Mouse (Mus musculus) stomach, embryonic 16.5 days (tissue): ENCODE results near the gene Fbxo31. TPM values are rescaled to one million over a fixed set of nuclear protein-coding genes. Genes with fewer than 3 reads are reported as not detected.

Experiments
- ATAC-seq: fragments of 200-750 bp; cut with Nextera tagmentation; 2 replicates; pipeline ENCODE4 v1.8.0; 2017; ENCODE audit warnings: moderate number of reproducible peaks, moderate TSS enrichment; ENCODE audit not compliant: insufficient read depth, low FRiP score
- H3K27ac ChIP-seq: fragments of 300-500 bp; sonication (generic); 2 replicates; pipeline ENCODE4 v1.5.1; 2014; ENCODE audit warnings: low read length
- H3K27me3 ChIP-seq: fragments of 300-500 bp; sonication (generic); 2 replicates; pipeline ENCODE4 v1.6.1; 2014; ENCODE audit warnings: low read length, control low read depth, mixed read lengths; ENCODE audit not compliant: control insufficient read depth, insufficient read depth
- H3K36me3 ChIP-seq: fragments of 300-500 bp; sonication (generic); 2 replicates; pipeline ENCODE4 v1.6.1; 2014; ENCODE audit warnings: low read length; ENCODE audit not compliant: control insufficient read depth, insufficient read depth
- H3K4me1 ChIP-seq: fragments of 300-500 bp; sonication (generic); 2 replicates; pipeline ENCODE4 v1.6.1; 2014; ENCODE audit warnings: low read length, control low read depth, mixed read lengths; ENCODE audit not compliant: control insufficient read depth, insufficient read depth
- H3K4me2 ChIP-seq: fragments of 300-500 bp; sonication (generic); 2 replicates; pipeline ENCODE4 v1.6.1; 2014; ENCODE audit warnings: low read depth, low read length, mixed read lengths
- H3K4me3 ChIP-seq: fragments of 300-500 bp; sonication (generic); replicated peaks from 2 replicates; pipeline ENCODE4 v1.5.1; 2014; ENCODE audit warnings: mild to moderate bottlenecking, low read length
- H3K9ac ChIP-seq: fragments of 300-500 bp; sonication (generic); 2 replicates; pipeline ENCODE4 v1.6.1; 2014; ENCODE audit warnings: low read length
- H3K9me3 ChIP-seq: fragments of 300-500 bp; sonication (generic); replicated peaks from 2 replicates; pipeline ENCODE4 v1.6.1; 2016; ENCODE audit warnings: low read length, control low read depth; ENCODE audit not compliant: control insufficient read depth
- WGBS: fragments of 180-500 bp; shearing (Covaris S2); extraction: QIAGEN DNeasy Blood & Tissue Kit; methylation state at CpG from one replicate; pipeline ENCODE4 v1.1.7; 2014; 5-methylcytosine and 5-hydroxymethylcytosine counted together
- polyA plus RNA-seq: library from polyadenylated mRNA; unstranded; fragments of >200 nt; fragmentation: Nextera tagmentation; extraction: Ambion mirVana; gene quantifications from 2 replicates; pipeline ENCODE4 v1.2.1, GENCODE M21; 2015

Gene Fbxo31
- 11.4 and 14.0 TPM in 2 replicates for polyA plus RNA-seq

- Histone ChIP-seq H3K4me3 (peak within 1 kb of the TSS; percentile 97), H3K4me1 (peaks cover 27% of the 10 kb centered on the region; the same call in 1 of the 2 replicates), H3K27ac (peak within 1 kb of the TSS; percentile 46), H3K4me2 (peak within 1 kb of the TSS; percentile 90), H3K9me3 (no peaks in the 10 kb centered on the region), H3K9ac (peak within 1 kb of the TSS; percentile 92), H3K27me3 (no peaks in the 10 kb centered on the region), H3K36me3 (no peaks in the 10 kb centered on the region)
- peak; percentile 94 for ATAC-seq
- WGBS: 2% methylated on average over 63 of the region's 63 CpGs
These were observed at the start of gene Fbxo31 for GRCm38 (mm10) chr8:121578676-121579451. Fbxo31 (minus strand) TSS chr8:121578806.

- no peak for ATAC-seq
- Histone ChIP-seq H3K4me2 (no peak overlapping the region), H3K9me3 (no peaks in the 10 kb centered on the region), H3K36me3 (peaks cover 4% of the 10 kb centered on the region; the same call in 1 of the 2 replicates), H3K9ac (no peak overlapping the region), H3K27ac (no peak overlapping the region), H3K4me3 (no peak overlapping the region), H3K27me3 (no peaks in the 10 kb centered on the region), H3K4me1 (peaks cover 36% of the 10 kb centered on the region)
- WGBS: 89% methylated on average over 8 of the region's 8 CpGs
These were observed 44.4 kb upstream of the Fbxo31 start for GRCm38 (mm10) chr8:121623043-121623442.

- Histone ChIP-seq H3K4me2 (no peak overlapping the region), H3K27ac (no peak overlapping the region), H3K4me3 (no peak overlapping the region), H3K27me3 (no peaks in the 10 kb centered on the region), H3K36me3 (no peaks in the 10 kb centered on the region), H3K4me1 (peaks cover 36% of the 10 kb centered on the region), H3K9me3 (no peaks in the 10 kb centered on the region), H3K9ac (no peak overlapping the region)
- ATAC-seq: no peak
- 70% methylated on average over 1 of the region's 1 CpGs for WGBS
These were observed 43.3 kb upstream of the Fbxo31 start for GRCm38 (mm10) chr8:121621879-121622278.

- Histone ChIP-seq H3K4me1 (peaks cover 36% of the 10 kb centered on the region), H3K27ac (no peak overlapping the region), H3K36me3 (no peaks in the 10 kb centered on the region), H3K9ac (no peak overlapping the region), H3K4me2 (no peak overlapping the region), H3K4me3 (no peak overlapping the region), H3K9me3 (no peaks in the 10 kb centered on the region), H3K27me3 (no peaks in the 10 kb centered on the region)
- ATAC-seq: no peak
- 69% methylated on average over 12 of the region's 12 CpGs for WGBS
These were observed 42.4 kb upstream of the Fbxo31 start for GRCm38 (mm10) chr8:121620801-121621516.

- WGBS: 32% methylated on average over 7 of the region's 7 CpGs
- no peaks in the 10 kb centered on the region for H3K27me3 ChIP-seq
- H3K9me3 ChIP-seq: no peaks in the 10 kb centered on the region
- peaks cover 36% of the 10 kb centered on the region for H3K4me1 ChIP-seq
- peak overlapping the region; percentile 57 for H3K27ac ChIP-seq
- ATAC-seq: peak; percentile 74
- H3K36me3 ChIP-seq: no peaks in the 10 kb centered on the region
- no peak overlapping the region for H3K9ac ChIP-seq
- H3K4me2 ChIP-seq: no peak overlapping the region
- no peak overlapping the region for H3K4me3 ChIP-seq
These were observed 40.9 kb upstream of the Fbxo31 start for GRCm38 (mm10) chr8:121619401-121619995.

GRCm38 (mm10) chr8:121613419-121613818, 34.8 kb upstream of the Fbxo31 start:
- Histone ChIP-seq H3K9ac (no peak overlapping the region), H3K4me3 (no peak overlapping the region), H3K27me3 (no peaks in the 10 kb centered on the region), H3K4me2 (no peak overlapping the region), H3K27ac (no peak overlapping the region), H3K9me3 (no peaks in the 10 kb centered on the region), H3K4me1 (peaks cover 3% of the 10 kb centered on the region; the same call in 1 of the 2 replicates), H3K36me3 (peaks cover 4% of the 10 kb centered on the region; the same call in 1 of the 2 replicates)
- no peak for ATAC-seq

- 89% methylated on average over 11 of the region's 11 CpGs for WGBS
- Histone ChIP-seq H3K4me2 (no peak overlapping the region), H3K27me3 (no peaks in the 10 kb centered on the region), H3K27ac (no peak overlapping the region), H3K36me3 (peaks cover 8% of the 10 kb centered on the region), H3K9me3 (no peaks in the 10 kb centered on the region), H3K9ac (no peak overlapping the region), H3K4me1 (no peaks in the 10 kb centered on the region), H3K4me3 (no peak overlapping the region)
- ATAC-seq: no peak
These were observed 31.3 kb upstream of the Fbxo31 start for GRCm38 (mm10) chr8:121609916-121610315.

GRCm38 (mm10) chr8:121609251-121609650, 30.6 kb upstream of the Fbxo31 start:
- no peak overlapping the region for H3K27ac ChIP-seq
- H3K27me3 ChIP-seq: no peaks in the 10 kb centered on the region
- H3K36me3 ChIP-seq: peaks cover 11% of the 10 kb centered on the region
- H3K4me2 ChIP-seq: no peak overlapping the region
- no peak overlapping the region for H3K4me3 ChIP-seq
- no peak for ATAC-seq
- H3K4me1 ChIP-seq: no peaks in the 10 kb centered on the region
- no peaks in the 10 kb centered on the region for H3K9me3 ChIP-seq
- no peak overlapping the region for H3K9ac ChIP-seq
- WGBS: 89% methylated on average over 15 of the region's 15 CpGs

- no peaks in the 10 kb centered on the region for H3K27me3 ChIP-seq
- no peak overlapping the region for H3K4me3 ChIP-seq
- H3K9ac ChIP-seq: no peak overlapping the region
- H3K4me1 ChIP-seq: no peaks in the 10 kb centered on the region
- H3K27ac ChIP-seq: no peak overlapping the region
- no peaks in the 10 kb centered on the region for H3K9me3 ChIP-seq
- H3K4me2 ChIP-seq: no peak overlapping the region
- H3K36me3 ChIP-seq: peaks cover 16% of the 10 kb centered on the region
- 87% methylated on average over 5 of the region's 5 CpGs for WGBS
- ATAC-seq: no peak
These were observed 29.1 kb upstream of the Fbxo31 start for GRCm38 (mm10) chr8:121607661-121608060.
